Mouse (Mus musculus) C2C12 (cell line): Measurements from ENCODE around the gene Adgrg5. TPM values are rescaled to one million over a fixed set of nuclear protein-coding genes. Genes with fewer than 3 reads are reported as not detected.

Source experiments
- H3K27me3 ChIP-seq: one replicate; pipeline ENCODE4 v1.6.1; 2011; ENCODE audit not compliant: control insufficient read depth, insufficient read depth, insufficient read length
- H3K36me3 ChIP-seq: one replicate; pipeline ENCODE4 v1.6.1; 2011; ENCODE audit not compliant: control insufficient read depth, insufficient read depth
- H3K4me3 ChIP-seq: one replicate; pipeline ENCODE4 v1.5.1; 2011; ENCODE audit warnings: mild to moderate bottlenecking, control low read depth; ENCODE audit not compliant: poor library complexity, insufficient read depth, severe bottlenecking
- H3K79me2 ChIP-seq: one replicate; pipeline ENCODE4 v1.6.1; 2011; ENCODE audit not compliant: control insufficient read depth, insufficient read depth
- H3K79me3 ChIP-seq: one replicate; pipeline ENCODE4 v1.6.1; 2011; ENCODE audit warnings: low read depth, control low read depth
- H3ac ChIP-seq: one replicate; pipeline ENCODE3; 2011; ENCODE audit warnings: low read depth; ENCODE audit not compliant: control insufficient read depth, insufficient read length
- CEBPB ChIP-seq: IDR thresholded peaks from one replicate; pipeline ENCODE4 v1.6.1; 2011; ENCODE audit warnings: low read depth, mild to moderate bottlenecking, control low read depth, moderate library complexity
- CTCF ChIP-seq: IDR thresholded peaks from one replicate; pipeline ENCODE4 v1.5.1; 2011; ENCODE audit not compliant: control insufficient read depth, insufficient read depth, insufficient read length
- FOSL1 ChIP-seq: IDR thresholded peaks from one replicate; pipeline ENCODE4 v1.8.0; 2011; ENCODE audit warnings: mild to moderate bottlenecking, low read length; ENCODE audit not compliant: poor library complexity, insufficient read depth, severe bottlenecking
- MAX ChIP-seq: IDR thresholded peaks from one replicate; pipeline ENCODE4 v1.6.1; 2011; ENCODE audit warnings: mild to moderate bottlenecking, control low read depth
- MYOD1 ChIP-seq: IDR thresholded peaks from one replicate; pipeline ENCODE4 v1.6.1; 2011; ENCODE audit warnings: low read depth; ENCODE audit not compliant: control insufficient read depth, insufficient read length
- MYOG ChIP-seq: IDR thresholded peaks from one replicate; pipeline ENCODE4 v1.6.1; 2011; ENCODE audit not compliant: control insufficient read depth, insufficient read length; ENCODE audit errors: extremely low read depth
- USF1 ChIP-seq: IDR thresholded peaks from one replicate; pipeline ENCODE4 v1.6.1; 2011; ENCODE audit warnings: low read depth, mild to moderate bottlenecking, control low read depth, moderate library complexity
- polyA plus RNA-seq: library from polyadenylated mRNA; unstranded; fragments of >200 nt; fragmentation: generic; extraction: Trizol; gene quantifications from one replicate; pipeline ENCODE4 v1.2.1, GENCODE M21; 2012; ENCODE audit warnings: missing spikeins

Gene Adgrg5
- polyA plus RNA-seq, 1 experiment = 0.18 TPM

DNA sequence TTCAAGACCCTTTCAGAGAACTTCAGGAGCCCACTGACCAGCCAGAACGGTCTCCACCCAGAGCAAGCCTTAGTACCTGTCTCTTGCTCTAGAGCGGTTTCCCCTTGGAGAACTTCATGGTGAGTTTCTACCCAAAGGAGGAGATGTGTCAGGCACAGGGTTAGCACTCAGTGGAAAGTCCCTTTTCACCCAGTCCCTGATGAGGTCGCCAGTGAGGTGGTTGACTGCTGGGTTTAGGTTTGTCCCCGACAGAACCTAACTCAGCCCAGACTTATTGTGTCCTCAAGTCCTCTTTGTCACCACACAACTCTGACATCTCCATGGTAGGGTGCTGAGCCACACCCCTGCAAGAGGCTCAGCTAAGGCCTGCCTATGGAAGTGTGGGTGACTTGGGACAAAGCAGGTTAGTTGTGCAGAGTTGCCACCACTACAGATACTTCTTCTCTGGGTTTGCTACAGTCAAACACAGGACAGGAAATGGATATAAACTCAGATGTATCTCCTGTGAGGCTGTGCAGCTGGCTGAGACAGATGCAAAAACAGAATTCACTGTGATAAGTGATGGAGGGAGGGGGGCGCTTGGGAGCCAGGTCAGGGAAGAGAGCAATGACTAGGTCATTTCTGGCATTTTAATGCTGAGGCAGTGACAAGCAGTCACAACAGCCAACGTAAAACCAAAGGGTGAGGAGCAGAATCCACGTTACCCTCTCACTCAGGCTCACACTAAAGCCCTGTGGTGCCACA is 30.3 kb downstream of the Adgrg5 start:
- no peak for TF ChIP-seq MAX
- no peaks in the 10 kb centered on the region for H3K27me3 ChIP-seq
- H3K79me3 ChIP-seq = no peaks in the 10 kb centered on the region
- H3ac ChIP-seq = peak overlapping the region; percentile 14
- no peaks in the 10 kb centered on the region for H3K79me2 ChIP-seq
- no peaks in the 10 kb centered on the region for H3K36me3 ChIP-seq
- no peak overlapping the region for H3K4me3 ChIP-seq

GRCm38 (mm10) chr8:94954368-94954737 is 30.9 kb downstream of the Adgrg5 start:
- H3ac ChIP-seq = peak overlapping the region; percentile 13
- H3K36me3 ChIP-seq = no peaks in the 10 kb centered on the region
- TF ChIP-seq MYOG (no peak), MAX (peak; percentile 99), USF1 (peak; percentile 96), CTCF (no peak), FOSL1 (no peak), CEBPB (peak; percentile 35)
- no peaks in the 10 kb centered on the region for H3K79me2 ChIP-seq
- H3K27me3 ChIP-seq = no peaks in the 10 kb centered on the region
- H3K4me3 ChIP-seq = no peak overlapping the region
- H3K79me3 ChIP-seq = no peaks in the 10 kb centered on the region

DNA sequence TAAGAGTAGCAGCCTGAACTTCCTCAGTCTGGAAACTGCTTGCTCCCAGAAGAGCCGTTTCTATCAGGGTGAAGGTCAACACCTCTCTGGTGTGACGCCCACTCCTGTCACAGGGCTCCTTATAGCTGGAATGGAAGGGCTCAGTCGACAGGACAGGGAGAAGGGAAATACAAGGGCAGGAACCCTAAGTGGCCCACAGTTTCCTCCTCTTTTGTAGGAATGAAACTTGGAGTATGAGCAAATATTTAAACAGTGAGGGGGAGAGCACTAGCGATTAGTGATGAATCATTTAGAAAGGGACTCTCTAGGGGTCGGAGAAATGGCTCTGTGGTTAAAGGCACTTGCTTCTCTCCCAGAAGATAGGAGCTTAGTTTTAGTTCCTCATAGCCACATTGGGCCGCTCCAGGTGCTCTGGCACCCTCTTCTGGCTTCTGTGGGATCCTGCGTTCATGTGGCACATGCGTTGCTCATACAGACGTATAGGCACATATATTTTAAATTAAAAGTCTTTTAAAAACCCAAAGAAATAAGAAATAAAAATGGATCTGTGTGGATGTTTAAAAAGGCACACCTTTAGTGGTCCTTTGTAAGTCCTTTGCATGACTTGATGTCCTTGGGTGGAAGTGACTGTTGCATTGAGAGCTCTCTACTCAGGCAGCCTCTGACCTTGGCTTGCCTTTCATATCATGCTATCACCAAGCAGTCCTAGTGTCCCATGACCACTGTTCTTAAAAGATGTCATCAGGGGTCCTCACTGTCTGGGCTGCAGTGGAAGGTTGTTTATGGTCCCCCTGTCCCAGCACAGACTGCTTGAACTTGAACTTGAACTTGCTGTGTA is 31.6 kb downstream of the Adgrg5 start:
- H3K36me3 ChIP-seq = no peaks in the 10 kb centered on the region
- peak overlapping the region; percentile 25 for H3ac ChIP-seq
- TF ChIP-seq CEBPB (no peak), CTCF (peak; percentile 12), FOSL1 (peak; percentile 11), MAX (peak; percentile 36), MYOG (no peak), USF1 (no peak)
- H3K27me3 ChIP-seq = no peaks in the 10 kb centered on the region
- no peaks in the 10 kb centered on the region for H3K79me2 ChIP-seq
- H3K79me3 ChIP-seq = no peaks in the 10 kb centered on the region
- no peak overlapping the region for H3K4me3 ChIP-seq

DNA sequence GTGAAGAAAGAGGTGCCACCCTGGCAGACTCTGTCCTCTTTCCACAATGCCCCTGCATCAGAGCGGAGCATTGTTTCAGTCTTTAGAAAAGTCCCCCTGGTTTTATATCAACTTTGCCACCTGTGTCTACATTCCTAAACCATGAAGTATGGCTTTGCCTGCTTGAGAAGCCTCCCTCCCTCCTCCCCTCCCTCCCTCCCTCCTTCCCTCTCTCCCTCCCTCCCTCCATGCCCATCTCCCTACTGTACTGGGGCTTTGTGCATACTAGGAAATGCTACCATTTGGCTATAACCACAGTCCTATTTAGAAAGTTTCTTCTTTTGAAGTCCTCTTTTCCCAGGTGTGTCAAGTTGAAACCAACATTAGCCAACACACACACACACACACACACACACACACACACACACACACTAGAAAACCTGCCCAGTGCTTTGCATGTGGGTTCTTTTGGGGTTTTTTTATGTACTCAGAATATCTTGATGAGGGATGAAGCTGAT is 32.6 kb downstream of the Adgrg5 start:
- Histone ChIP-seq H3ac (no peak overlapping the region), H3K27me3 (no peaks in the 10 kb centered on the region), H3K79me3 (no peaks in the 10 kb centered on the region), H3K4me3 (no peak overlapping the region), H3K79me2 (no peaks in the 10 kb centered on the region), H3K36me3 (no peaks in the 10 kb centered on the region)
- TF ChIP-seq USF1 (no peak), CTCF (no peak), CEBPB (no peak), FOSL1 (no peak), MYOD1 (no peak)

- Histone ChIP-seq H3K27me3 (no peaks in the 10 kb centered on the region), H3K36me3 (no peaks in the 10 kb centered on the region), H3K79me2 (no peaks in the 10 kb centered on the region), H3K4me3 (no peak overlapping the region), H3ac (no peak overlapping the region), H3K79me3 (no peaks in the 10 kb centered on the region)
- TF ChIP-seq USF1 = no peak
- no peak for TF ChIP-seq FOSL1
- no peak for TF ChIP-seq MYOG
- TF ChIP-seq CTCF = no peak
- TF ChIP-seq CEBPB = no peak
- TF ChIP-seq MYOD1 = no peak
- TF ChIP-seq MAX = no peak
These were observed 38.7 kb downstream of the Adgrg5 start for GRCm38 (mm10) chr8:94962201-94962600.
